Mouse (Mus musculus) megakaryocyte-erythroid progenitor cell, adult 5-6 weeks (primary cell): ENCODE measurements around the gene Vmn2r67. TPM values are rescaled to one million over a fixed set of nuclear protein-coding genes. Genes with fewer than 3 reads are reported as not detected.
"Not testable (repeated sequence)": the region's sequence is repeated elsewhere in the genome, so short reads cannot be mapped to it uniquely, and the experiment has no call there.

Experiments used
- ATAC-seq: replicated peaks from 2 replicates; pipeline ENCODE4 v1.8.0; 2016; ENCODE audit warnings: mild to moderate bottlenecking, inconsistent platforms; ENCODE audit not compliant: severe bottlenecking, poor library complexity, low FRiP score, low TSS enrichment
- total RNA-seq, 2 experiments: library from RNA; stranded (forward) in 1 of 2; stranded (reverse) in 1 of 2; fragments of 200-1000, 215-1000 nt in 1 of 2; fragments of >200 nt in 1 of 2; fragmentation: Nextera tagmentation in 1 of 2; gene quantifications; 2 replicates each; pipeline ENCODE4 v1.2.3; 2014 to 2017

The Vmn2r67 gene
- not detected in 2 replicates for total RNA-seq (2014; fragmentation: Nextera tagmentation)
- total RNA-seq (2017) = not detected in 2 replicates

- ATAC-seq = no peak
These were observed at the start of gene Vmn2r67 for GRCm38 (mm10) chr7:85155898-85156297. TSS of gene Vmn2r67 (minus strand) at chr7:85155998.

GRCm38 (mm10) chr7:85104531-85104930, 51.3 kb downstream of the Vmn2r67 start:
- not testable (repeated sequence) for ATAC-seq

Other genes starting within 250 kb of the Vmn2r67 start
- gene Vmn2r65, start 191.9 kb downstream of the Vmn2r67 start, total RNA-seq (2014; fragmentation: Nextera tagmentation) = not detected in 2 replicates
- not detected in 2 replicates for gene Vmn2r65, start 191.9 kb downstream of the Vmn2r67 start, total RNA-seq (2017)
- gene Vmn2r66, start 143.7 kb downstream of the Vmn2r67 start, total RNA-seq (2014; fragmentation: Nextera tagmentation) = not detected in 2 replicates
- gene Vmn2r66, start 143.7 kb downstream of the Vmn2r67 start, total RNA-seq (2017) = not detected in 2 replicates
- gene Vmn2r68, start 81.8 kb upstream of the Vmn2r67 start, total RNA-seq (2014; fragmentation: Nextera tagmentation) = not detected in 2 replicates
- gene Vmn2r68, start 81.8 kb upstream of the Vmn2r67 start, total RNA-seq (2017) = not detected in 2 replicates